Mouse (Mus musculus) thymus, adult 2 months (tissue): ENCODE measurements around the gene Tmem223.

Experiments
- CTCF ChIP-seq: fragments of 200-500 bp; IDR thresholded peaks from 2 replicates; pipeline ENCODE4 v1.5.1; 2012; ENCODE audit warnings: mild to moderate bottlenecking, control low read depth, low read length, moderate library complexity, borderline replicate concordance; ENCODE audit not compliant: control insufficient read depth, poor library complexity, insufficient read depth; ENCODE audit errors: extremely low read depth
- POLR2A ChIP-seq: fragments of 200-500 bp; IDR thresholded peaks from 2 replicates; pipeline ENCODE4 v1.6.1; 2012; ENCODE audit warnings: mild to moderate bottlenecking, low read length, control low read depth, moderate library complexity; ENCODE audit not compliant: control insufficient read depth, poor library complexity, insufficient read depth; ENCODE audit errors: extremely low read depth

- TF ChIP-seq CTCF, result no peak
- no peak for TF ChIP-seq POLR2A
Observed at GRCm38 (mm10) chr19:8745382-8745781, 25.4 kb upstream of the Tmem223 start.
